Mouse (Mus musculus) brain, adult 2 months (tissue): Measurements from ENCODE around the gene Stam2.

Experiments
- DNase-seq: peaks from one replicate; pipeline ENCODE4 v3.0.0; 2011; ENCODE audit warnings: low read depth, low spot score

Gene Stam2

DNA sequence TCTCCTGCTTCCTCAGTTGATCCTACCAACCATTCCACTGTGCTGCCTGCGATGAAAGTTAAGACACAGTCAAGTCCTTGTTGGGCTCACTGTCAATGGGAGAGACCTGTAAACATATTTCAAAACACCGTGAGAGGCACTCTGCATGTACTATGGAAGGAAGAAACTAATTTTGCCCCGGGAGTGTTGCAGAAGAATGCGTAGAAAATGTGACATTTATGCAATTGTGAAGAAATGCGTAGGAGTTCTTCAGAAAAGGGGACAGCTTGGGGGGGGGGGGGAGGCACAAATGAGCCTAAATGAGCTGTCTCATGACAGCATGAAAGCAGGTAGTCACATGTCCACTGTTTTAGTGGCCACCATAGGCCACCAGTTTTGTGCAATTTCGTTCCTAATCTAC lies 90.5 kb downstream of the Stam2 start:
- peak; percentile 66 for DNase-seq

- DNase-seq = peak; percentile 62
Observed at GRCm38 (mm10) chr2:52647255-52647998, 94.7 kb downstream of the Stam2 start.

- peak; percentile 77 for DNase-seq
Observed at GRCm38 (mm10) chr2:52643657-52644056, 98.4 kb downstream of the Stam2 start.
